ENCODE assay signal across 18 mouse cellular contexts in genomic region chr17:50183300-50183699, GRCm38 (mm10).
"Had no signal": no experiment of that assay in that cellular context is flagged by ENCODE, and none has a peak within 500 bp of the region (broad histone marks: within the 10 kb centered on the region; RNA-seq: fewer than 3 reads in every experiment).

No protein-coding gene starts in this region.

- H3K27ac ChIP-seq: limb, embryonic 10.5 days; limb, embryonic 13.5 days; liver, embryonic 13.5 days; midbrain, embryonic 10.5 days had no signal

- H3K27me3 ChIP-seq: limb, embryonic 13.5 days; liver, embryonic 13.5 days; megakaryocyte, embryonic 14.5 days; midbrain, embryonic 13.5 days had no signal

- H3K9ac ChIP-seq: limb, embryonic 13.5 days; liver, embryonic 13.5 days; lung, embryonic 14.5 days; midbrain, embryonic 13.5 days had no signal

- ATAC-seq: lung, postnatal 0 days; midbrain, embryonic 13.5 days had no signal

- DNase-seq: kidney, adult 18-20 months; kidney, adult 9 months; kidney, postnatal 14 days; kidney, postnatal 4 days; liver, embryonic 13.5 days; lung, embryonic 14.5 days; right cerebral cortex, adult 18-20 months; right cerebral cortex, postnatal 14 days; right cerebral cortex, postnatal 4 days; thymus, adult 18-20 months; thymus, postnatal 36 days had no signal

- H3K9me3 ChIP-seq: limb, embryonic 10.5 days; limb, embryonic 13.5 days; liver, embryonic 13.5 days; megakaryocyte, embryonic 14.5 days; midbrain, embryonic 10.5 days; midbrain, embryonic 13.5 days had no signal

- H3K4me3 ChIP-seq: limb, embryonic 10.5 days; limb, embryonic 13.5 days; liver, embryonic 13.5 days; midbrain, embryonic 10.5 days; midbrain, embryonic 13.5 days; myocyte had no signal

- H3K36me3 ChIP-seq: limb, embryonic 10.5 days; limb, embryonic 13.5 days; liver, embryonic 13.5 days; midbrain, embryonic 10.5 days; midbrain, embryonic 13.5 days had no signal

- H3K4me2 ChIP-seq: limb, embryonic 13.5 days; liver, embryonic 13.5 days; lung, embryonic 14.5 days; midbrain, embryonic 13.5 days had no signal

- H3K4me1 ChIP-seq: limb, embryonic 10.5 days; liver, embryonic 13.5 days had no signal
